Mouse (Mus musculus): Measurements from ENCODE around the gene Dip2c.

DNA sequence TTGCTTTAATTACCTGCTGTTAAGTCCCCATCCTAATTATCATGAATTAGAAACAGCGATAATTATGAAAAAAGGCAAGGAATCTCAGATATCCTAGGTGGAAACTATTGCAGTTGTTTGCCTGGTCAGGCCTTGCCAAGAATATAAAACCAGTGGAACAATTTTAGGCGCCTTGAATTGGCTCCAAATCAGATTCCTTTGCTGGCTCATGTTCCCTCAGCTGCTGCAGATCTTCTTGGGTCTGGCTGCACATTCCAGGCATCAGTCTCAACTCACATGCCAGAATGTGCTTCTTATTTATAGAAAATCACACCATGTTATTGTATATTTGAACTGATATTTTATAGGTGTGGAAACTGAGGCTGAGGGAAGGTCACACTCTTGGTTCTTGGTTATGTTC lies 74.3 kb downstream of the Dip2c start:
- no peak for TF ChIP-seq CTCF (IDR thresholded peaks at IDR 0.05; ENCODE audit: low read depth, low read length)
- no peak for TF ChIP-seq GATA1 (IDR thresholded peaks at IDR 0.05; ENCODE audit: borderline replicate concordance, low read length)
- no peak for TF ChIP-seq TAL1 (conservative IDR thresholded peaks at IDR 0.05; ENCODE audit: low read depth, low read length)
